Mouse (Mus musculus) heart, embryonic 10.5 days (tissue): ENCODE data around the gene Mrpl12. TPM values are rescaled to one million over a fixed set of nuclear protein-coding genes. Genes with fewer than 3 reads are reported as not detected.

Experiments
- DNase-seq: peaks from one replicate; pipeline ENCODE4 v3.0.0-alpha.2; 2017; ENCODE audit warnings: low spot score
- H3K27ac ChIP-seq: fragments of 300-500 bp; sonication (generic); 2 replicates; pipeline ENCODE4 v1.5.1; 2016; ENCODE audit warnings: mild to moderate bottlenecking
- H3K27me3 ChIP-seq: fragments of 300-500 bp; sonication (generic); 2 replicates; pipeline ENCODE4 v1.6.1; 2016; ENCODE audit warnings: mild to moderate bottlenecking; ENCODE audit not compliant: poor library complexity, insufficient read depth, severe bottlenecking
- H3K36me3 ChIP-seq: fragments of 300-500 bp; sonication (generic); 2 replicates; pipeline ENCODE4 v1.6.1; 2016; ENCODE audit warnings: mild to moderate bottlenecking, moderate library complexity
- H3K4me1 ChIP-seq: fragments of 300-500 bp; sonication (generic); 2 replicates; pipeline ENCODE4 v1.6.1; 2016; ENCODE audit warnings: mild to moderate bottlenecking
- H3K4me3 ChIP-seq: fragments of 300-500 bp; sonication (generic); 2 replicates; pipeline ENCODE4 v1.5.1; 2016; ENCODE audit warnings: mild to moderate bottlenecking, moderate library complexity
- H3K9me3 ChIP-seq: fragments of 300-500 bp; sonication (generic); 2 replicates; pipeline ENCODE4 v1.6.1; 2016; ENCODE audit warnings: mild to moderate bottlenecking, moderate library complexity
- WGBS: fragments of 180-500 bp; shearing (Covaris S2); methylation state at CpG from one replicate; pipeline ENCODE4 v1.1.7; 2016; 5-methylcytosine and 5-hydroxymethylcytosine counted together
- polyA plus RNA-seq: library from polyadenylated mRNA; unstranded; fragments of >200 nt; fragmentation: Nextera tagmentation; extraction: Ambion mirVana; gene quantifications from 2 replicates; pipeline ENCODE4 v1.2.1, GENCODE M21; 2016

Gene Mrpl12
- 259 and 270 TPM in 2 replicates for polyA plus RNA-seq

- H3K36me3 ChIP-seq, result peaks cover 79% of the 10 kb centered on the region
- peaks cover 21% of the 10 kb centered on the region for H3K4me1 ChIP-seq
Observed at GRCm38 (mm10) chr11:120484265-120484981, at the start of gene Mrpl12. Gene Mrpl12 (plus strand): TSS chr11:120484613.

GRCm38 (mm10) chr11:120437152-120437856, 47.1 kb upstream of the Mrpl12 start, which contains the start of gene Nploc4:
Gene Nploc4 (minus strand): TSS chr11:120437708.
- Histone ChIP-seq H3K36me3 (peaks cover 33% of the 10 kb centered on the region), H3K4me3 (peak within 1 kb of the TSS; percentile 100), H3K9me3 (no peaks in the 10 kb centered on the region), H3K27ac (peak within 1 kb of the TSS; percentile 98), H3K27me3 (no peaks in the 10 kb centered on the region), H3K4me1 (peaks cover 11% of the 10 kb centered on the region)
- under 1% methylated on average over 77 of the region's 77 CpGs for WGBS
- DNase-seq, result peak; percentile 93

More at GRCm38 (mm10) chr11:120484265-120484981, at the start of gene Mrpl12:
- H3K27me3 ChIP-seq, result no peaks in the 10 kb centered on the region
- H3K9me3 ChIP-seq, result no peaks in the 10 kb centered on the region
- peak within 1 kb of the TSS; percentile 97 for H3K4me3 ChIP-seq
- WGBS, result under 1% methylated on average over 60 of the region's 60 CpGs
- DNase-seq, result peak; percentile 96
- peak within 1 kb of the TSS; percentile 97 for H3K27ac ChIP-seq

- Histone ChIP-seq H3K27ac (peak overlapping the region; percentile 98), H3K9me3 (no peaks in the 10 kb centered on the region), H3K27me3 (no peaks in the 10 kb centered on the region), H3K36me3 (peaks cover 27% of the 10 kb centered on the region), H3K4me1 (peaks cover 11% of the 10 kb centered on the region), H3K4me3 (peak overlapping the region; percentile 100)
- 29% methylated on average over 12 of the region's 12 CpGs for WGBS
- no peak for DNase-seq
Observed at GRCm38 (mm10) chr11:120437857-120438385, 46.5 kb upstream of the Mrpl12 start.

- H3K36me3 ChIP-seq, result no peaks in the 10 kb centered on the region
- H3K27me3 ChIP-seq, result no peaks in the 10 kb centered on the region
- 87% methylated on average over 3 of the region's 3 CpGs for WGBS
- DNase-seq, result no peak
- no peaks in the 10 kb centered on the region for H3K9me3 ChIP-seq
- H3K27ac ChIP-seq, result no peak within 1 kb of the TSS
- H3K4me3 ChIP-seq, result no peak within 1 kb of the TSS
- H3K4me1 ChIP-seq, result peaks cover 10% of the 10 kb centered on the region
Observed at GRCm38 (mm10) chr11:120442344-120442743, 42.1 kb upstream of the Mrpl12 start, which contains the start of gene Tspan10. Gene Tspan10 (plus strand): TSS chr11:120442644.

GRCm38 (mm10) chr11:120442765-120443280, 41.6 kb upstream of the Mrpl12 start:
- no peaks in the 10 kb centered on the region for H3K27me3 ChIP-seq
- H3K9me3 ChIP-seq, result no peaks in the 10 kb centered on the region
- DNase-seq, result no peak
- H3K36me3 ChIP-seq, result no peaks in the 10 kb centered on the region
- WGBS, result 84% methylated on average over 3 of the region's 3 CpGs
- H3K4me3 ChIP-seq, result no peak overlapping the region
- peaks cover 12% of the 10 kb centered on the region for H3K4me1 ChIP-seq
- H3K27ac ChIP-seq, result no peak overlapping the region

- peaks cover 21% of the 10 kb centered on the region for H3K4me1 ChIP-seq
- no peaks in the 10 kb centered on the region for H3K36me3 ChIP-seq
- peak overlapping the region; percentile 29; the same call in 1 of the 2 replicates for H3K27ac ChIP-seq
- WGBS, result 58% methylated on average over 6 of the region's 6 CpGs
- H3K27me3 ChIP-seq, result no peaks in the 10 kb centered on the region
- no peak for DNase-seq
- no peaks in the 10 kb centered on the region for H3K9me3 ChIP-seq
- H3K4me3 ChIP-seq, result no peak overlapping the region
Observed at GRCm38 (mm10) chr11:120444106-120444505, 40.3 kb upstream of the Mrpl12 start.

- Histone ChIP-seq H3K9me3 (no peaks in the 10 kb centered on the region), H3K27me3 (no peaks in the 10 kb centered on the region), H3K4me1 (peaks cover 21% of the 10 kb centered on the region), H3K4me3 (no peak overlapping the region), H3K36me3 (no peaks in the 10 kb centered on the region), H3K27ac (no peak overlapping the region)
- no peak for DNase-seq
- 61% methylated on average over 3 of the region's 3 CpGs for WGBS
Observed at GRCm38 (mm10) chr11:120445475-120445874, 38.9 kb upstream of the Mrpl12 start.

- no peaks in the 10 kb centered on the region for H3K27me3 ChIP-seq
- 77% methylated on average over 7 of the region's 7 CpGs for WGBS
- DNase-seq, result no peak
- H3K4me1 ChIP-seq, result peaks cover 25% of the 10 kb centered on the region
- H3K4me3 ChIP-seq, result no peak overlapping the region
- H3K36me3 ChIP-seq, result no peaks in the 10 kb centered on the region
- no peak overlapping the region for H3K27ac ChIP-seq
- no peaks in the 10 kb centered on the region for H3K9me3 ChIP-seq
Observed at GRCm38 (mm10) chr11:120447179-120447578, 37.2 kb upstream of the Mrpl12 start.

- H3K9me3 ChIP-seq, result no peaks in the 10 kb centered on the region
- DNase-seq, result no peak
- no peak overlapping the region for H3K4me3 ChIP-seq
- H3K27me3 ChIP-seq, result no peaks in the 10 kb centered on the region
- H3K4me1 ChIP-seq, result peaks cover 21% of the 10 kb centered on the region
- no peak overlapping the region for H3K27ac ChIP-seq
- WGBS, result 73% methylated on average over 3 of the region's 3 CpGs
- H3K36me3 ChIP-seq, result 0 out of 2 replicates have a peak, but pooled peaks cover 10% of the 10 kb centered on the region
Observed at GRCm38 (mm10) chr11:120452246-120452645, 32.2 kb upstream of the Mrpl12 start.

GRCm38 (mm10) chr11:120453306-120453705, 31.1 kb upstream of the Mrpl12 start, which contains the start of gene Pde6g:
Gene Pde6g (minus strand): TSS chr11:120453500.
- Histone ChIP-seq H3K27me3 (no peaks in the 10 kb centered on the region), H3K36me3 (0 out of 2 replicates have a peak, but pooled peaks cover 10% of the 10 kb centered on the region), H3K4me3 (no peak within 1 kb of the TSS), H3K4me1 (peaks cover 20% of the 10 kb centered on the region), H3K9me3 (no peaks in the 10 kb centered on the region), H3K27ac (no peak within 1 kb of the TSS)
- DNase-seq, result no peak
- WGBS, result 85% methylated on average over 4 of the region's 4 CpGs

GRCm38 (mm10) chr11:120454965-120455364, 29.4 kb upstream of the Mrpl12 start:
- Histone ChIP-seq H3K27me3 (no peaks in the 10 kb centered on the region), H3K27ac (no peak overlapping the region), H3K36me3 (peaks cover 17% of the 10 kb centered on the region), H3K9me3 (no peaks in the 10 kb centered on the region), H3K4me3 (no peak overlapping the region), H3K4me1 (peaks cover 28% of the 10 kb centered on the region)
- DNase-seq, result no peak
- 95% methylated on average over 4 of the region's 4 CpGs for WGBS

GRCm38 (mm10) chr11:120455413-120455812, 29.0 kb upstream of the Mrpl12 start:
- no peak for DNase-seq
- Histone ChIP-seq H3K4me1 (peaks cover 28% of the 10 kb centered on the region), H3K4me3 (no peak overlapping the region), H3K27me3 (no peaks in the 10 kb centered on the region), H3K36me3 (peaks cover 20% of the 10 kb centered on the region), H3K27ac (no peak overlapping the region), H3K9me3 (no peaks in the 10 kb centered on the region)
- 89% methylated on average over 7 of the region's 7 CpGs for WGBS
